Mouse (Mus musculus): ENCODE data around the gene Plcl2.

Plcl2 gene

GRCm38 (mm10) chr17:50737068-50737467 is 227.9 kb downstream of the Plcl2 start:
- no peak for DNase-seq (ENCODE audit: low spot score)

All from retina, embryonic 14.5 days (tissue).